Mouse (Mus musculus) erythroblast, embryonic 14.5 days (primary cell): ENCODE data around the gene Ccn2. TPM values are rescaled to one million over a fixed set of nuclear protein-coding genes. Genes with fewer than 3 reads are reported as not detected.

Source experiments
- H3K27me3 ChIP-seq: 2 replicates; pipeline ENCODE4 v1.6.1; 2012; ENCODE audit warnings: inconsistent platforms; ENCODE audit not compliant: control insufficient read depth
- H3K36me3 ChIP-seq: 2 replicates; pipeline ENCODE4 v1.6.1; 2012; ENCODE audit warnings: mild to moderate bottlenecking, inconsistent platforms; ENCODE audit not compliant: control insufficient read depth
- H3K4me1 ChIP-seq: 2 replicates; pipeline ENCODE4 v1.6.1; 2012; ENCODE audit warnings: inconsistent platforms; ENCODE audit not compliant: control insufficient read depth
- H3K4me3 ChIP-seq: replicated peaks from 2 replicates; pipeline ENCODE3; 2012; ENCODE audit warnings: moderate library complexity, mild to moderate bottlenecking, inconsistent platforms
- H3K9me3 ChIP-seq: 2 replicates; pipeline ENCODE4 v1.6.1; 2012; ENCODE audit warnings: low read length, inconsistent platforms, mixed read lengths; ENCODE audit not compliant: control insufficient read depth
- GATA1 ChIP-seq: IDR thresholded peaks from 2 replicates; pipeline ENCODE4 v1.6.1; 2012; ENCODE audit warnings: low read length, inconsistent platforms, mixed read lengths
- TAL1 ChIP-seq: IDR thresholded peaks from 3 replicates; pipeline ENCODE4 v1.6.1; 2012; ENCODE audit warnings: low read length, inconsistent platforms, mixed read lengths
- polyA plus RNA-seq: library from polyadenylated mRNA; stranded (reverse); fragments of >175 nt; gene quantifications from 2 replicates; pipeline ENCODE4 v1.2.3, GENCODE M21; 2012

The Ccn2 gene
- polyA plus RNA-seq, 1 experiment: not detected

GRCm38 (mm10) chr10:24645169-24645568, 49.9 kb downstream of the Ccn2 start:
- Histone ChIP-seq H3K27me3 (no peaks in the 10 kb centered on the region), H3K4me1 (no peaks in the 10 kb centered on the region), H3K36me3 (no peaks in the 10 kb centered on the region), H3K4me3 (no peak overlapping the region), H3K9me3 (no peaks in the 10 kb centered on the region)
- TF ChIP-seq GATA1: no peak
- TF ChIP-seq TAL1: no peak

Other genes with a start within 250 kb of the Ccn2 start
- gene Enpp1, start 116.7 kb downstream of the Ccn2 start, polyA plus RNA-seq: 0.02 TPM in 1 of 2 replicates, not detected in the other
- 0.02 TPM in 1 of 2 replicates, not detected in the other for gene Enpp3, start 247.4 kb downstream of the Ccn2 start, polyA plus RNA-seq